Mouse (Mus musculus) bone marrow, adult 2 months (tissue): ENCODE results near the gene Ulk1. TPM values are rescaled to one million over a fixed set of nuclear protein-coding genes. Genes with fewer than 3 reads are reported as not detected.
"Not testable (repeated sequence)": the region's sequence is repeated elsewhere in the genome, so short reads cannot be mapped to it uniquely, and the experiment has no call there.

ENCODE experiments used
- H3K27ac ChIP-seq: fragments of 200-500 bp; 2 replicates; pipeline ENCODE4 v1.5.1; 2012; ENCODE audit warnings: low read depth, mild to moderate bottlenecking, control low read depth, inconsistent platforms, low read length; ENCODE audit not compliant: control insufficient read depth, poor library complexity, insufficient read depth
- H3K4me1 ChIP-seq: fragments of 200-500 bp; 2 replicates; pipeline ENCODE4 v1.6.1; 2011; ENCODE audit warnings: low read length; ENCODE audit not compliant: control insufficient read depth, insufficient read depth
- H3K4me3 ChIP-seq: fragments of 200-500 bp; replicated peaks from 2 replicates; pipeline ENCODE3; 2011; ENCODE audit warnings: mild to moderate bottlenecking, low read depth, low read length, control low read depth; ENCODE audit not compliant: control insufficient read depth
- CTCF ChIP-seq: fragments of 200-500 bp; IDR thresholded peaks from 2 replicates; pipeline ENCODE4 v1.5.1; 2011; ENCODE audit warnings: low read length, control low read depth; ENCODE audit not compliant: control insufficient read depth, insufficient read depth
- POLR2A ChIP-seq: fragments of 200-500 bp; IDR thresholded peaks from 2 replicates; pipeline ENCODE4 v1.6.1; 2011; ENCODE audit warnings: low read depth, mild to moderate bottlenecking, control low read depth, low read length, borderline replicate concordance; ENCODE audit not compliant: control insufficient read depth
- WGBS: fragments of 180-500 bp; shearing (Covaris S2); methylation state at CpG from one replicate; pipeline ENCODE4 v1.1.7; 2018; 5-methylcytosine and 5-hydroxymethylcytosine counted together
- polyA plus RNA-seq: library from polyadenylated mRNA; stranded (reverse); fragments of >200 nt; gene quantifications from 2 replicates; pipeline ENCODE4 v1.2.4, GENCODE M21; 2011; ENCODE audit warnings: low replicate concordance; ENCODE audit not compliant: missing spikeins, insufficient read depth, insufficient read length

Ulk1 gene
- polyA plus RNA-seq, 1 experiment = 64.6 TPM

DNA sequence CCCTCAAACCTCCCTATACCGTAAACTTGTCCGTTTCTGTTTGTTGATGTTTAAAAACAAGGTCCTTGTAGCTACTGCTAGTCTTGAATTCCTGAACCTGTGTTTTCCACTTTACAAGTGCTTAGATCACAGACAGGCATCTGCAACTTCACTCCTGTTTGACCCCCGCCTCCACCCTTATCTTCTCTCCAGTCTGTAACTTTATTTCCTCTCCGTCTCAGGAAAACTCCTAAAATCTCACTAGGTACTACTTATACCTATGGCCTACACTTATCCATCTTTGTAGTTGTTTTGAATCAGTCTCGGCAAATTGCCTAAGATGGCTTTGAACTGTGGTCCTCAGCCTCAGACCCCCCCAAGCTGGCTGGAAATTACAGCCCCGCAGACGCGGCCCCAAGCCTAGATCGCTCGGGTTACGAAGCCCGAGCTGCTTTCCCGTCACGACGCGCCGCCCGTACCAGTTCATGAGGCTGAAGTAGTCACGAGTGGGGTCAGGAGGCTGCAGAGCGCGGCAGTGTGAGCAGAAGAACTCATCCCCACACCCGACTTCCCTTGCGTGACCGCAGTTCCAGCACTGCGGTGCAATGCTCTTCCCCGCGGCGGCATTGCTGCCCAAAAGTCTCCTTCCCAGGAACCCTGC, 29.3 kb upstream of the Ulk1 start:
- peak overlapping the region; percentile 83 for H3K27ac ChIP-seq
- H3K4me1 ChIP-seq = peaks cover 1% of the 10 kb centered on the region; the same call in 1 of the 2 replicates
- TF ChIP-seq CTCF = peak; percentile 1; the same call in 1 of the 2 replicates
- no peak for TF ChIP-seq POLR2A
- WGBS = 2% methylated on average over 28 of the region's 28 CpGs
- H3K4me3 ChIP-seq = peak overlapping the region; percentile 91

DNA sequence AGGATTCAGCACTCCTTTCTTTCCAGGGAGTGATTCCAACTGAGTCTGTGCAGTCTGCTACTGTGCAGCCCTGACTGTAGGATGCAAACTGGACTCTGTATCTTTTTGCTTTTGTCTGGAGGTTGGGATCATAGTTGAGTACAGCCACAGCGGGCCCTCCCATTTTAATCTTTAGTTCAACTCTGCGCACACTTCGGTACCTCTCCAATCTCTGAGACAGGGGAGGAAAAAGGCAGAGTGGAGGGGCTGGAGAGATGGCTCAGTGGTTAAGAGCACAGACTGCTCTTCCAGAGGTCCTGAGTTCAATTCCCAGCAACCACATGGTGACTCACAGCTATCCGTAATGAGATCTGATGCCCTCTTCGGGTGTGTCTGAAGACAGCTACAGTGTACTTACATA, 28.1 kb upstream of the Ulk1 start:
- Histone ChIP-seq H3K4me3 (peak overlapping the region; percentile 21), H3K27ac (peak overlapping the region; percentile 41)
- WGBS = 62% methylated on average over 5 of the region's 5 CpGs
- H3K4me1 ChIP-seq = not testable (repeated sequence)

DNA sequence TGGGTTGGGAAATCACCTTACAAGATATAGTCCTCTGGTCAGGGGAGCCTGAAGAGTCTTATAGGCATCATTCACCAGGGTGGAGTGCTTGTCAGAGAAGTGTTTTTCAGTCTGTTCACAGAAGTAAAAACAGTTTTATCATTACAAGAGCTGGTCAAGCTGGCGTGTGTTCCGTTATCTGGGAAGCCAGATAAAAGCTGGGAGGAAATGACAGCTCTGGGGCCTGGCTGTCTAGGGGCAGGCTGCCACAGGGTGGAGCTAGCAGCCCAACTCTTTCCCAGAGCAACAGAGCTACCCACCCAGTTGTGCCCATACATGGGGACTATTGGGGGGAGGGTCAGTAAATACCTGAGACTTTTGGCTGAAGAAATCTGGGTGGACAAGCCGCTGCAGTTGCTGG, 26.1 kb upstream of the Ulk1 start:
- peaks cover 1% of the 10 kb centered on the region; the same call in 1 of the 2 replicates for H3K4me1 ChIP-seq
- WGBS = 5% methylated on average over 3 of the region's 3 CpGs
- peak overlapping the region; percentile 87 for H3K27ac ChIP-seq
- TF ChIP-seq POLR2A (no peak), CTCF (peak; percentile 69; the same call in 1 of the 2 replicates)
- H3K4me3 ChIP-seq = peak overlapping the region; percentile 52

GRCm38 (mm10) chr5:110831036-110831720, 21.3 kb upstream of the Ulk1 start:
- H3K4me3 ChIP-seq = no peak overlapping the region
- no peak for TF ChIP-seq POLR2A
- TF ChIP-seq CTCF = no peak
- H3K4me1 ChIP-seq = peaks cover 1% of the 10 kb centered on the region; the same call in 1 of the 2 replicates
- WGBS = 89% methylated on average over 5 of the region's 5 CpGs
- H3K27ac ChIP-seq = no peak overlapping the region

GRCm38 (mm10) chr5:110827576-110827975, 17.7 kb upstream of the Ulk1 start:
- 78% methylated on average over 5 of the region's 5 CpGs for WGBS
- no peak for TF ChIP-seq CTCF
- no peak for TF ChIP-seq POLR2A
- Histone ChIP-seq H3K4me1 (no peaks in the 10 kb centered on the region; the same call in 1 of the 2 replicates), H3K4me3 (no peak overlapping the region), H3K27ac (no peak overlapping the region)

DNA sequence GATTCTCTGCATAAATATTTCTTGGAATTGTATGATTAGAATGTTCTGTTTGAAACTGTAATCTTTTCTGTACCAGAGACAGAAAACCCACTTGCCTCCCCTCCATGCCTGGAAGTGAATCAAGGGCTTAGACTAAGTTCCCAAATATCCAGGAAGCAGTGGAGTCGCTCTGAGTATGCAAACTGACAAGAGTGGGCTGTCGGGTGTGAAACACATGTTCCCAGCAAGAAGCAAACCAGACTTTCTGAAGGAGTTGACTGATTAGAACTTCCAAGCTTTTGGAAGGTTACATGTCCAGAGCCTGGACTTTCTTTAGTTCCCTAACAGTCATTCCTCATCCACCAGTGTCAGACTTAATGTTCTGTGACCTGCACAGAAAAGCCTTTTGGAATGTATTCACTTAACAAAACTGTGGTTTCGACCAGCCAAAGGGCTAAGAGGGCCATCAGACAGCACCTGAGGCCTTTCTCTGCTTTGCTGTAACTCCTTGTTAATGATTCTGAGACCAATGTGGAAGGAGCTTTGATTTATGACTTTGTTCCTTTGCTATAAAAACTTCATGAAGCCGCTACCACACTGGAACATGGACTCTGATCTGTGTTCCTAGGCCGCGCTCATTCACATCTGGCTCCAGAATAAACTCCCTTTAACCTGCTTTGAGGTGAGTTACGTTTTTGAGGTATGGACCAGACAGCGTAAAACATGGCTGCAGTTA, 17.0 kb upstream of the Ulk1 start:
- TF ChIP-seq POLR2A (no peak), CTCF (no peak)
- WGBS = 84% methylated on average over 8 of the region's 8 CpGs
- H3K27ac ChIP-seq = no peak overlapping the region
- H3K4me3 ChIP-seq = no peak overlapping the region
- no peaks in the 10 kb centered on the region; the same call in 1 of the 2 replicates for H3K4me1 ChIP-seq

GRCm38 (mm10) chr5:110824421-110824820, 14.5 kb upstream of the Ulk1 start:
- H3K4me3 ChIP-seq = no peak overlapping the region
- no peak overlapping the region for H3K27ac ChIP-seq
- TF ChIP-seq POLR2A (no peak), CTCF (no peak)
- no peaks in the 10 kb centered on the region for H3K4me1 ChIP-seq
- WGBS = 80% methylated on average over 4 of the region's 4 CpGs

- Histone ChIP-seq H3K4me3 (peak overlapping the region; percentile 93), H3K27ac (peak overlapping the region; percentile 92), H3K4me1 (no peaks in the 10 kb centered on the region; the same call in 1 of the 2 replicates)
- under 1% methylated on average over 27 of the region's 27 CpGs for WGBS
- TF ChIP-seq POLR2A (no peak), CTCF (no peak)
These were observed 853 bp downstream of the Ulk1 start for GRCm38 (mm10) chr5:110808821-110809666.
